Mouse (Mus musculus): ENCODE data around the gene Lrch1.

DNA sequence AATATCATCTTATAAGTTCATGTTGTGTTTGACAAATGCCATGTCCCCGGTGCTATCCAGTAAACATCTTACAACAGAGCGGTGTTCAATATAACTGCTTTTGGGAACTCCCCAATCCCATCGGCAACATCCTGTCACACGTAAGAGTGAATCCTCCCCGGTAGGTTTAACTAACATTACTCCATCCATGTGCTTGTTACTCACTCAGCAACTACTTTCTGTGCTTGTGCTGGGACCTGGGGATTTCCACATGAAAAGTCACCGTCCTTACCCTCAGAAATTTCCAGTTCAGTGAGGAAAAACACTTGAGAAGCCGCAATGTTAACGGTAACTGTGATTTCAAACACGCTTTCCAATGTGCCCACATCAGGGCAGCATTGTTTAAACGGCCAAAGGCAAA, 66.8 kb downstream of the Lrch1 start:
- TF ChIP-seq POLR2A (IDR thresholded peaks at IDR 0.05; ENCODE audit: insufficient read depth, low read depth, low read length): no peak
- TF ChIP-seq CTCF (IDR thresholded peaks at IDR 0.05; ENCODE audit: insufficient read depth, low read depth, low read length): no peak
